Mouse (Mus musculus) embryo, embryonic 10.5 days (tissue): ENCODE results near the gene Bid.
"Not testable (repeated sequence)": the region's sequence is repeated elsewhere in the genome, so short reads cannot be mapped to it uniquely, and the experiment has no call there.

Experiments used
- DNase-seq: peaks from one replicate; pipeline ENCODE4 v3.0.0-alpha.2; 2015; ENCODE audit warnings: low spot score

Bid gene

GRCm38 (mm10) chr6:120934176-120934575, 17.5 kb upstream of the Bid start:
- no peak for DNase-seq

DNA sequence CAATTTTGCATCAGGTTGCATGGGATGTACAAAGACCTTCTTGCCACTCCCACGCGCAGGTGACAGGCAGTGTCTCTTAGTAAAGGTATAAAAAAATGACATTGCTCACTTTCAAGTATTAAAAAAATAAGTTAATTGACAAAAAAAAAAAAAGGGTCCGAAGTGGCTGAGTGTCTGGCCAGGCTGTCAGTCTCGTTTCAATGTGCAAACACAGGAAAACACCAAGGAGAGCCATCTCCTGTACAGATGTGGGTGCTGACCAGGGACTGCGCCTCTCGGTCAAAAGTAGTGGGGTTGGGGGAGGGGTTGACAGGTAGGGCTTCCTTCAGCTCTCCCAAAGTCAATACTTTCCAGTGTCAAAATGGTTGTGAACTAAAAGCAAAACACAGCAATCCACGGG, 17.0 kb upstream of the Bid start:
- no peak for DNase-seq

GRCm38 (mm10) chr6:120932597-120932996, 15.9 kb upstream of the Bid start:
- no peak for DNase-seq

- DNase-seq = no peak
Measured at GRCm38 (mm10) chr6:120930450-120931306, 14.0 kb upstream of the Bid start.

- DNase-seq = no peak
Measured at GRCm38 (mm10) chr6:120929421-120929820, 12.8 kb upstream of the Bid start.

DNA sequence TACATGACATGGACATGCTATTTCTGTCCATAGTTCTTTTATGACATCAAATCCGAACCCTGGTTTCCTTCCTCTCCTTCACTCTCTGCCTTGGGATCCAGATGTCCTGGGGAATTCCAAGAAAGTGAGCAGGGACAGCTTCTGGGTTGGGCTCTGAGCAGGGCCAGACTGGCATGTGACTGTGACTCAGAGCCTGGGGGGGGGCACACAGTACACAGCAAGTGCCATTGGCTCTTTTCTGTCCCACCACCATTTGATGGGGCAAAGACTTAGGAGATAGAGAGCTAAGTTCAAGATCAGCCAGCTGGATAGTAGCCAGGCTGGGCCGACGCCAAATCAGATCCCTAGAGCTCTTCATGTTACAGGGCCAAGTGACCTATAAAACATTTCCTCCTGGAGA, 11.1 kb upstream of the Bid start:
- no peak for DNase-seq

DNA sequence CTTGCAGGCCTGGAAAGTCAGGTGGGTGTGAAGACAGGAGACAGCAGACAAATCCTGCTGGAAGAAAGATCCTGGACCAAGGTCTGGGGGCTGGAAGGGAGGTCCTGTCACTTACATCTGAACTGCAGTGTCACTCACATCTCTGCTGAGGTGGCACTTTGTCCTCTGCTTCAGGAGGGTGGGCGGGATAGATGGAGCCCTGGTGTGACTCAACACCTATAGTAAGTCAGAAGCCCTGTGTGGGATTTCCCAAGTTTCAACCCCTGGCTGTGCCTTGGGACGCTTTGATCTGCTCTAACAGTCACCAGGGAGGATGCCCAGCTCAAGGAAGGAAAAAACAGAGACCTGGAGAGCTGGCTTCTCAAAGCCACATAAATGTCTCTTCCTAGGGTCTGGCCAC, 10.2 kb upstream of the Bid start:
- no peak for DNase-seq

GRCm38 (mm10) chr6:120924791-120925321, 8.2 kb upstream of the Bid start:
- DNase-seq = not testable (repeated sequence)

GRCm38 (mm10) chr6:120917975-120918374, 1.3 kb upstream of the Bid start:
- no peak for DNase-seq

DNA sequence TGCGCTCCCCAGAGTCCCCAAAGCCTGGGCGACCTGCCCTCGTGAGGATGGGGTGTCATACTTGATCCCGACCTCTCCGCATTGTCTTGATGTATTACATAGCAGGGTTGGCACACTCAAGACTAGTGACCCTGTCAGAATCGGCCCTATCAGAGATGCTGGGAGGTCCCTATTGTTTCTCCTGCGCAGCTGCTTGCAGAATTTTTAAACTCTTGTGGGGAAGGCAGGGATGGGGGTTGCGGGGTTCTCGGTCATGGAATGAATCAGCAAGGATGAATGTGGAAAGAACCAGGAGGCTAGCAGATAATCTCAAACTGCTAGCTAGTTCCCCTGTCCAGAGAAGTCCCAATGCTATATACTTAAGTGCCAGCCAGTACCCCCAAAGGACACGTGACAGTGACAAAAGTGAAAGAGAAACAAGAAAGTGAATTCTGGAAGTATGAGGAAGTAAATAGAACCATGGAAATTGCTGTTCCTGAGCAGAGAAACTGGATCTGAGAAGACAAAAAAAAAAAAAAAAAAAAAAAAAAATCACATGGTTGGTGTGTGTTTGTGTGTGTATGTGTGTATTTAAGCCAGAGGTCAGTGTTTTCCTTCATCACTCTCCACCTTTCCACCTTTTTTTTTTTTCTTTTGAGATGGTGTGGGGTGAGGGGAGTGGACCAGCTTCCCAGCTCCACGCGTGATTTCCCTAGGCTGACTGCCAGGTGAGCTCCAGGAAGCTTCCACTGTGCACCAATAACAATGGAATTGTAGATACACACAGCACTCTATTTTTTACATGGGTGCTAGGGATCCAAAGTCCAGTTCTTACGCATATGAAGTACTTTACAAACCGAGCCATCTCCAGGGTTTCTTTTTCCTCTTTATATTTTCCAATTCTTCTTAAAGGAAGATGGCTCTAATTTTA, 574 bp upstream of the Bid start:
- DNase-seq = not testable (repeated sequence)

DNA sequence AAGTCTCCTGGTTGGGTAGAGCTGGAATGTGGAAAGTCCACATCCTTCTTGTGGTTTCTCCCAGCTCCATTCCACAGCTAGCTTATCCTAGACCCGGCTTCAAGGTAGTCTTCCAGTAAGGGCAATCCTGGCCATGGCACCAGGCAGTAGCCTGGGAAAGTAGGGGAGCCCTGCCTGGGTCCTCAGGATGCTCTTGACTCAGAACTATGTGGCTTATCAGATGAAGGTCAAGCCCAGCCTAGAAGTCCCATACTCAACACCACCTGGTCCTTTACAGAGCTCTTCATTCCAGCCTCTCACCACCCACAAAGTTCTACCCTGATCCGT, 1.0 kb downstream of the Bid start:
- DNase-seq = no peak

DNA sequence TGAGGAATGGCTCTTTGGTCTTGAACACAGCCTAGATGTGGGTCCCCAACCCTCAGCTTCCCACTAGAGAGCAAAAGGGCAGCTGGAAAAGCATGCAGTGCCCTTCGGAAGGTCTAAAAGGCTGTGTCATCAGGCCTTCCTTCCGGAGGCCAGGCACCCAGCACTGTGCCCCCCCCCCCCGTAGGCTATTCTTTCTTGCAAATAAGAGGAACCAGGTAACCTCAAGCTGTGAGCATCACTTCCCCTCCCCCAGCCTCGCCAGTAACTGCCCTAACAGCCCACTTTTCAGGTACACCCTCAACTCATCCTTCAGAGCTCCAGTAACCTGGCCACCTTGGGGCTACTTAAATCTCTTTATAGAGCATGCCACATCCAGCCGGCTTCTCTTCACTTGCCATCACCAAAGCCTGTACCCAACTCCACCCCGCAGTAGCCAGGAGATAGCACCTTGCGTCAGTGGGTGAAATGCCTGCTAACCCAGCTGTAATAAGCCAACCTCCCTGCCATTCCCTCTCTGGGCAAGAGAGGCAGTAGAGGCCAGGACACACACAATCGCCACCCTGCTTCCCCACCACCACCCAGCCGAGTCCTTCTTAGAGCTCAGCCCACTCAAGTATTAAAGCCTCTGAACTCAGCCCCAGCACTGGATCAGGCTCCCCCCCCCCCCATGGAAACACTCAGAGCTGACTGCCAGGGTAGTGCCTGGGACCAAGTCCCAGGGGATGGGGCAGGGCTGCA, 1.6 kb downstream of the Bid start:
- peak; percentile 41 for DNase-seq

DNA sequence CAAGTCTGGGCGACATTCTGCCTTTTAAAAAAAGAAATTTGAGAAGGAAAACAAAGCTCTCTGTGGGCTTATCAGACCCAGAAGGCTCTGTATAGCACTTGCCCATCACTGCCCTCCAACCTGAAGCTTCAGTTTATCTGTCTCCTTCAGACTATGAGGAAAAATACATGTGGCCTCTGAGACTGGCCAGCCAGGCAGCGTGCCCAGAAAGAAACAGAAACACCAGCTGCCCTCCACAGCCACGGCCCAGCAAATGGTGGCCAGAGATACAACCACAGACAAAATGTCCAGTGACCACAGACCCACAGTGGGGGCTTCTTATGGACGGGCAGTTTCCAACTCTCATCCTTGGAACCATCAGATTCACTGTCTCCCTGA, 2.1 kb downstream of the Bid start:
- DNase-seq = no peak

- no peak for DNase-seq
Measured at GRCm38 (mm10) chr6:120913783-120914182, 2.9 kb downstream of the Bid start.

DNA sequence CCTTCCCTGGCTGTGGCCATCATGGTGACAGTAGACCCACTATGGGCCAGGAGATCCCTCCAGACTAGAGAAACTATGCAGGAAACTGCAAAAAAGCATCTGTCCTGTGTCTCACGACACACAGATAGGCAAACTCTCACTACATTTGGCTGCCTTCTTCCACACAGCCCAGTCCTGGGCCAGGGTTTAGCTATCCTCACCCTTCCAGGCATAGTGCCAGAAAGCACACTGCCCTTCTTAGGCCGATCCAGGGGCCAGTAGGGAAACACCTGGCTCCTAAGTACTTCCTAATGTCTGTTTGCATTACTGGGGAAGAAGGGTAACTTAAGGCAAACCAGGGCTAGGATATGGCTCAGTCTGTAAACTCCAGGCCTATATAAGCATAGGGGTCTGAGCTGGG, 3.7 kb downstream of the Bid start:
- DNase-seq = no peak

DNA sequence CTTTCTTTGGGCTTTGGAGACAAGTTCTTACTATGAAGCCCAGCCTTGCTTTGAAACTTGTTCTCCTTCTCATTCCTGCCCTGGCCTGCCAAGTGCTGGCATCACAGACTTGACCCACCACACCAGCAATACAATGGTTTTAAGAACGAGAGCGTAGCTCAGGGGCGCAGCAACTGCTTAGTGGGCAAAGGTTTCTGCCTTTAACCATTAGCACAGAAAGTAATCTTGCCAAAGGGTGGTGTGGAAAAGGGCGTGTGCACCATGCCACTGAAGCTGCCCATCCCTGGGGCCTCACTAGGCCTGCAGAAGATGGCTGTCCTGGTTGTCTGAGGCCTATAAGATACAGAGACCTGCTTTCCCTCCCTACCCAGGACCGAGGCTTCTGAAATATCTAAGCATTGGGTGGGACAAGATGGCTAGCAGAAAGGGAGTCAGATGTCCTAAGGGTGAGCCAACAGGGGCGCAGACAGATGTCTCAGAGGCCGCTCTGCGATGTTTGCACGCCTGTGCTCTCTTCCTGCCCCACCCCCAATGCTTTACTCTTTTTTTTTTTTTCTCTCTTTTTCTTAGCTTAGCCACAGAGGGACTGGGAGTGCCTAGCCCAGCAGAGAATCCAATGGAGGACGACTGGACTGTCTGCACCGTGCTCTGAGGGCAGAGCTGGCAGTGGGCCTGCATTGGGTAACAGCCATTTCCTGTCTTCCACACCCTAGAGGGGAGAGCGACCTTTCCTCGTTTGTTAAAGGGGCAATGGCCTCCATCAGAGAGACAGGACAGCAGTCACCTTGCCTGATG, 5.2 kb downstream of the Bid start:
- no peak for DNase-seq

GRCm38 (mm10) chr6:120909501-120909900, 7.2 kb downstream of the Bid start:
- no peak for DNase-seq

DNA sequence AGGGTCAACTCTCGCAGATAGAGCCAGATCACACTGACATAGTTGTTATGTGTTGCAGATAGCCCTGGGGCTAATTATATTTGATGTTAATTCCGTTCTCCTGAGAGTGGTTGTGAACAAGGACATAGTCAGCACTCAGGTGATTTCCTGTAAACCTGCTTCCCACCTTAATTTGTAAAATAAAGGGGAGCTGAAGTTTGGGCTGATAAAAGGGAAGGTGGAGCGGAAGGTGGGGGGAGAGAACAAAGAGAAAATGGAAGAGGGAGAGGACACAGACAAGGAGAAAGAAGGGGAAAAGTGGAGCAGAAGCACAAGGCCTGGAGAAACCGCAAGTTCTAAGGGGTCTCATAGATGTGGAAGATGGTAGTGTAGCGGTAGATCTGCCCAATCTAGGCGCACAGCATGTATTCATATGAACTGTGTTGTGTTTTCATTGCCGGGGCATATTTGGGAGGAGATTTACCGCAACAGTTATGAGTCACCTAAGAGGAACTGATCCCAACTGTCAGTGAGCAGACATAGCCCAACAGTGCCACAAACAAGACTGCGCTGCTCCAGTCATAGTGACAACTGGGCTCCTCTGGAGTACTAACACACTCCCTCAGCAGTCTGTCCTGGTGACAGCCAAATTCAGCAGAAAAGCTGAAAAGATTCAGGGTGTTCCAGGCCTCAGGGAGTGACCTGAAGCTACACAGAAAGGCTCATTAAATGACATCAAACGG, 8.6 kb downstream of the Bid start:
- DNase-seq = not testable (repeated sequence)

- no peak for DNase-seq
Measured at GRCm38 (mm10) chr6:120906521-120906920, 10.1 kb downstream of the Bid start.

DNA sequence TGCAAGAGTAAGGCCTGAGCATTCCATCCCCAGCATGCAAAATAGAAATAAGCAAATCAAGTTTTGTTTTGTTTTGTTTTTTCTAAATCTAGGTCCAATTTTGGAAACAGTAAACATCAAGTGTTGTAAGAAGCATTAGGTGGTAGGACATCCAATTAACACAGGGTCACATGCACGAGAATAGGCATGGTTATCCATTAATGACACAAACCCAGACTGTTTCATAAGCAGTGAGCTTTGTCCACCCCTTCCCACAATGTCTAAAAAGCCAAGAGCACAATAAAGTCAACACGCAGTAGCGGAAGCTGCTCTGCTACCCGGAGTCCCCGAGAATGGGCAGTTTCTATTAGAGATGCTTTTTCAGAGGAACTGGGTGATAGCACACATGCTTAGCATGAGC, 11.5 kb downstream of the Bid start:
- no peak for DNase-seq

DNA sequence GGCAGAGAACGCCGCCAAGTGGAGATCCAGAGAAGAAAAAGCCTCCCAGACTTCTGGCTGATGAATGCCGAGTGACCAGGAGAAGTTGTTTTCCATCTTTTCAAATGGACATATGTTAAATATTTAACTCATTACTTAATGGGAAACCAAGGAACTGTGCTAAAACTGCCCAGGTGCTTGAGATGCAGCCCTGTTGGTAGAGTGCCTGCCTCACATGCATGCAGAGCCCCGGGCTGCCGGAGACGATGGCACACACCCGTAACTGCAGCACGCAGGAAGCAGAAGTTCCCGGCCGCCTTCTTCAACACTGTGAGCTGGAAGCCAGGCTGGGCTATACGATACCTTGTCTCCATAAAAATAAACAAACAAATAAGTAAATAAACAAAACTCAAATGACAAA, 12.7 kb downstream of the Bid start:
- DNase-seq = no peak
